Mouse (Mus musculus): ENCODE results near the gene Fam222b.
"Not testable (repeated sequence)": the region's sequence is repeated elsewhere in the genome, so short reads cannot be mapped to it uniquely, and the experiment has no call there.

Gene Fam222b

DNA sequence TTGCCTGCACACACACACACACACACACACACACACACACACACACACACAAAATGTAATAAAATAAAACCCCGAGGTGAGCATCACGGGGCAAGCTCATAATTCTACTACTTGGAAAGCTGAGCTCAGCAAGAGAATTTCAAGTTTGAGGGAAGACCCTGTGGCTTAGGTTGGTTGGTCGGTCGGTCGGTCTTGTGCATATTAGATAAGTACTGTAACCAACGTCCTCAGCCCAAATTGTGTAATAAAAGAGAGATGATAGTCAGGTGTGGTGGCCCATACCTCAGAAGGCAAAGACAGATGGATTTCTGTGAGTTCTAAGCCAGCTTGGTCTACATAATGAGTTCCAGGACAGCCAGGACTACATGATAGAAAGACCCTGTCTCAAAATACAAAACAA lies 39.5 kb downstream of the Fam222b start:
- DNase-seq (ENCODE audit: extremely low read depth, low read depth, low spot score): no peak

DNA sequence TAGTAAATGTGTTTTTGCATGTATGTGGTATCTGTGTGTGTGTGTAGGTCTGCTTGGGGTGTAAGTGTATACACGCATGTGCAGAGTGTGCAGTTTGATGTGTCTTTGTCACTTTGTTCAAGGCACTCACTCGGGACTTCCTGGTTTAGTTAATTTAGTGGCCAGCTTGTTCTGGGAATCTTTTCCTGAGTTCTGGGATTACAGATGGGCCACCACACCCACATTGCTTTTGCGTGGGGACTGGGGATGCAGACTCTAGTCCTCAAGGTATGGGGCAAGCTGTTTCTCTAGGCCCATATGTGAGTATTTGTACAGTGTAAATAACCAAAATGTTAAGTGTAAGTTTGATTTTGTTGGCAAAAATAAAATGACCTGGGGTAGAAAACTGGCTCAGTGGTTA lies 39.9 kb downstream of the Fam222b start:
- no peak for DNase-seq (ENCODE audit: extremely low read depth, low read depth, low spot score)

DNA sequence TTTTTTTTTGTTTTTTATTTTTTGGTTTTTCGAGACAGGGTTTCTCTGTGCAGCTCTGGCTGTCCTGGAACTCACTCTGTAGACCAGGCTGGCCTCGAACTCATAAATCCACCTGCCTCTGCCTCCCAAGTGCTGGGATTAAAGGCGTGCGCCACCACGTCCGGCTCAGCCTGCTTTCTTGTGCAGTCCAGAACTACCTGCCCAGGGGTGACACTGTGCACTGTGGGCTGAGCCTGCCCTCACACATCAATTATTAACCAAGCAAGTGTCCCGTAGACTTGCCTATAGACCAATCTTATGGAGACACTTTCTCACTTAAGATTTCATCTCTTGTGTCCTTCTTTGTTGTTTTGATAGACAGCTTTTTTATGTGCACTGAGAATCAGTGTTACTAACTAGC lies 40.9 kb downstream of the Fam222b start:
- not testable (repeated sequence) for DNase-seq (ENCODE audit: extremely low read depth, low read depth, low spot score)

DNA sequence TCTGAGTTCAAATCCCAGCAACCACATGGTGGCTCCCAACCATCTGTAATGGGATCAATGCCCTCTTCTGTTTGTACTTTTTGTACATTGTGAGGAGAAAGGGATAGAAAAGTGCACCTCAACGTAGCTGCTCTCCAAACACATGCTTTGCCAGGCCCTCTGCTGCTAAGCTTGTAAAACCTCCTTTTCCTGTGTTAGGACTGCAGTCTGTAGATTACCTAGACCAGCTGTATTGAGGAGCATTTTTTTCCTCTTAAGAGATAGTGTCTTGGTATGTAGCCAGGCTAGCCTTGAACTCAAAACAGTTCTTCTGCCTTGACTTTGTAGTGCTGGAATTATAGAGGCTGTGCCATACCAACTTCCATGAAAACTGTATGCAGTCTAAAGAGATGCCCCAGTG lies 41.7 kb downstream of the Fam222b start:
- DNase-seq (ENCODE audit: extremely low read depth, low read depth, low spot score): no peak

DNA sequence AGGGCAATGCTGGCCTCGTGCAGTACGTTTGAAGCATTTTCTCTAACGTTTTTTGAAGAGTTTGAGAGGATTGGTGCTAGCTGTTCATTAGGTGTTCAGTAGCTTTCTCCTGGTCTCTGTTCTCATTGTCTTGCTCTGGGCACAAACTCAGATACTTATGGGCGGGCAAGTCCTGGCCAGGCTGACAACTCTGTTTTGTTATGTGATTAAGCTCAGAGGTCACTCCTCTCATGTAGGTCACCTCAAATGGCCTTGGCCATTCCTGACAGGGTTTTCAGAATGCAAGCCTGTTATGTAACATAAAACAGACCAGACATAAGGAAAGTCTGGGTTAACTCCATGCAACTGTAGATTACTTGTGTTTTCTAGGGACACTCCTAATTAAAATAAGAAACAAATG lies 43.1 kb downstream of the Fam222b start:
- no peak for DNase-seq (ENCODE audit: extremely low read depth, low read depth, low spot score)

DNA sequence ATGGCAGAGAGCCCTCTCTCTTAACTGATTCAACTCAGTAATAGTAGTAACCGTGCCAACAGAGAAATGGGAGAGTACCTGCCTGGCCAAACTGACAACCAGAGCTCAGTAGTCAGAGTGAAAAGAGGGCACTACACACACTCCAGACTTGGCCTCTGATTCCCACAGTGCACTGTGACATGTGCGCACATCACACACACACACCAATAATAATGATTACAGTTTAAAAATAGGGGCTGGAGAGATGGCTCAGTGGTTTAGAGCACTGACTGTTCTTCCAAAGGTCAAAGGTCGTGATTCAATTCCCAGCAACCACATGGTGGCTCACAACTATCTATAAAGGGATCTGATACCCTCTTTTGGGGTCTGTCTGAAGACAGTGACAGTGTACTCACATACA lies 43.6 kb downstream of the Fam222b start:
- no peak for DNase-seq (ENCODE audit: extremely low read depth, low read depth, low spot score)

DNA sequence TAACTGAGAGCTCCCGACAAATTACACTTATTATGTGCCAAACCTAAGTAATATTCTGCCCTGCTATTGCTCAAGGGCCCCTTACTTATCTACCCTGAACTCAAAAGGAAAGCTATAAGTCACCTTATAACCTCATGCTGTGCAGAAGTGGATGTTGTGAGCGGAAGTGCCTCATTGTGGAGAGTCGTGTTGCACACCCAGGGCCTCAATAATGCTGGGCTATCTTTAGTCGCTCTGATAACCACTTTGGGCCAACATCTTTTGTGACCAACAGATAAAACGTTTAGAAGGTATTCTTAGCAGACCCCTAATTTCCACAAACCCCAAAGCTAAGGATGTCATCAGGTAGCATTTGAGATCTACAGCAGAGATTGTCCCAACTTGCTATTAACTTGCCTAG lies 46.2 kb downstream of the Fam222b start:
- DNase-seq (ENCODE audit: extremely low read depth, low read depth, low spot score): no peak

DNA sequence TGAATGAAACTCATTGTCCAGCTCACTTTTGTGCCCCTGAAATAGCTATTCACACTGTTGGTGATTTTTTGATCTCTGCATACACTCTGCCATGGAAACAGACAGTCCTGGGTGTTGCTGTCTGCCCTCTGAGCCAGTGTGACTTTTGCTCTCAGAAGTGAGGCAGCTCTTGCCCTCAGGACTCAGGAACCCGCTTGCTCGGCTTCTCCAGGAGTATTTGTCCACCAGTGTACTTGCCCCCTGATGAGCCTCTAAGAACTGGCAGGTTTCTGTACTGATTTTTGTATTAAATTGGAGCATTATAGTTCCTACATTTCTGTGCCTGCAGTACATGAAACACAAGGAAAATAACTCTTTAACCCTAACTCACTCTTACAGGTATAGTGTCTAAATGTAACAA lies 49.1 kb downstream of the Fam222b start:
- DNase-seq (ENCODE audit: extremely low read depth, low read depth, low spot score): no peak

DNA sequence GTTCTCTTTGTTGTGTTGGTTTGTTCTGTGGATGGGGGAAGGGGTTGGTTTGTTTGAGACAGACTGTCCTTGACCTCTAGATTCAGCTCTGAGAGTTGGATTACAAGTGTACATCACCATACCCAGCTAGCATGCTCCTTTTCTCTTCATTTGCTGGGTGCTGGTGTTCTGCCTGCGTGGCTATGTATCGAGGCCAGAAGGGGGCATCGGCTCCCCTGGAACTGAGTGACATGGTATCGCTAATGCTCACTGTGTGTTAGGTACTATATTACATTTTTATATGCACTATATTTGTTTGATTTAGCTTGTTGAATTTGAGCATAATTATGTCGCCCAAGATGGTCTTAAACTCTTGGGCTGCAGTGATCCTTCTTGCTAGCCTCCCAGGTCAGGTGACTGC lies 51.7 kb downstream of the Fam222b start:
- no peak for DNase-seq (ENCODE audit: extremely low read depth, low read depth, low spot score)

DNA sequence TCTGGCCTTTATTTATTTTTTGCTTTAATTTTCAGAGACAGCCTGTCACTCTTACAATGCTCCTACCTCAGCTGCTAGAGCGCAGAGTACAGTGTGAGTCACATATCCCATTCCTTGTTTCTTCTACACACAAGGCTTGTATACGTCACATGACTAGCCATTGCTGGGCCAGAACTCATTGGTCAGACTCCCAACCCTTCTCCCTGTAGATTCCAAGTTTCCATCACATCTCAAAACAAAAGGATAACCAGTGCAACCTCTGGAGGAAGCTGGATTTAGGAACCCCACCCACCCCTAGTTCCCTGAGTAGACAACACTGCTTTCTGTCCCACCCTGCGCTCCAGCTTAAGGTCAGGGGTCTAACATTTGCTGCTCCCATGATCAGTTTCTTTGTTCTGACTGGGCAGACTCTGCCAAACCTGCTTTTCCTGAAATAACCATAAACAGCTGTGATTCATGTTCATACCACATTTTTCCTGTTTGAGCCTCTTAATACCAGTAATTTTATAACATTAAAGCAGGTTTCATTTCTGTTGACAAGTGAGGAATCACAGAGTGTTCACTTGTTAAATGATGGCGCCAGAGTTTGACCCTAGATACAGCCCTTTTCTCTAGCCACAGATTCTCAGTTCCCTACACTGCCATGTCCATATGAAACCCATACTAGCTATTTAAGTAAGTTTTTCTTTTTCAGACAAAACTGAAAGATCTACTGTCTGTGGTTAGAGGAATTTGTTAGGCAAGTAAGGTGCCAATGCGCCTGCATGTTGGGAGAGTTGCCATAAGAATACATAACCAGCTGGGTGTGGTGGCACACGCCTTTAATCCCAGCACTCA lies 52.5 kb downstream of the Fam222b start:
- DNase-seq (ENCODE audit: extremely low read depth, low read depth, low spot score): no peak

DNA sequence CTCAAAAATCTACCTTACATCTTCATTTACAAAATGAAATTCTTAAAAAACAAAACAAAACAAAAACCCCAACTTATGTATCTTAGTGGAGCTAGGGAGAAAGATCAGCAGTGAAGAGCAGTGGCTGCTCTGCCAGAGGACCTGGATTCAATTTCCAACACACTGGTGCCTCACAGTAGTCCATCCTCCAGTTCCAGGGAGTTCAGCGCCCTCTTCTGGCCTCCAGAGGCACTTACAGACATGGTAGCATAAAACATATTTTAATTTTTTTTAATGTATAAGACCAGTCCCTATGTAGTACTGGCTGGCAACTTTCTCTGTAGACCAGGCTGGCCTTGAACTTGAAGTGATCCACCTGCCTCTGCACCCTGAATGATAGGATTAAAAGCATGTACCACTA lies 56.7 kb downstream of the Fam222b start:
- no peak for DNase-seq (ENCODE audit: extremely low read depth, low read depth, low spot score)

DNA sequence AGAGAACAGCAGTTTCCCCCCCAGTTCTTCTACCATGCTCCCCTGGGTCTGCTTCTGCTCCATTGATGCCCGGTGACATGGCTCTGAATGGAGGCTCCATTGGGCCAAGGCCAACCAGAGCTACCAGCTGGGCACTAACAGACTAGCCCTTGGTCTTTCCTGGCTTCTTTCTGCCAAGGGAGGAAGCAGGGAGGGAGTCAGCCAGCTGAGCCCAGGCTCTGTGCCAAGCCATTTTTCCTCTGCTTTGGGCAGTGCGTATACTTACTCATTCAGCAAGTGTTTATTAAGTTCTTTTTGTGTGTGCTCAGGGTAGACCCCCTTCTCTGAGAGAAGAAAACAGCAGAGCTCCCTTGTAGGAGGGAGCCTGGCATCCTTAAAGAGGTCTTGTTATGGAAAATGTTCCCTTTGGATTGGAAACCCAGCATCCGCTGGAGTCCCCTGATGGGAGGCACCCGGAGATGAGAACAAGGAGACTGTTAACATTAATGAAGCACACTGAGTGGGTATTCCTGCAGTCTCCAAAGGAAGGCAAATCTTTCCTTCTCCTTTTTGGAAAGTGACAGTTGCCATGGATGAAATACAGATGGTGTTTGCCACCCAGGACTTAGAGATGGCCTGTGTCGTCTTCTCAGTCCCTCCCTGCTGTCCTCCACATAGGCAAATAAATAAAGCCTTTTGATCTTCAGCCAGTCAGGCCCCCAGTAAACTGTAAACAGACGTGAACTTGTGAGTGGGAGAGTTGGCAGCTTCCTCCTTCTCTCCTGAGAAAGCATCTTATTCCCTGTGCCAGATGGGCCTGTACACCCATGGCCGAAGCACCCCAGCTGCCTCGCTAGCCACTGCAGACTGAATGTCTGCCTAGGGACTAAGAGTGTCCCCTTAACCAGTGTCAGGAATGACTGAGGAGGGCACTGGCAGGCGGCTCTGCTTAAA lies 58.1 kb downstream of the Fam222b start:
- no peak for DNase-seq (ENCODE audit: extremely low read depth, low read depth, low spot score)

DNA sequence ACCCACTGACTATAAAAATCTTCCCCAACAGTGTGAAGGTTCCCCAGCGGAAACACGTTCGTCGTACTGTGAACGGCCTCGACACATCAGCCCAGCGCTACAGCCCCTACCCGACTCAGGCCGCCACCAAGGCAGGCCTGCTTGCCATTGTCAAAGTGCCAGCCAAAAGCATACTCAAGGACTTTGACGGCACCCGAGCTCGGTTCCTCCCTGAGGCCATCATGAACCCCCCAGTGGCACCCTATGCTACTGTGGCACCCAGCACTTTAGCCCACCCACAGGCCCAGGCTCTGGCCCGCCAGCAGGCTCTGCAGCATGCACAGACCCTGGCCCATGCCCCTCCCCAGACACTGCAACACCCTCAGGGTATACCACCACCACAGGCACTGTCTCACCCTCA lies 59.3 kb downstream of the Fam222b start:
- no peak for DNase-seq (ENCODE audit: extremely low read depth, low read depth, low spot score)

DNA sequence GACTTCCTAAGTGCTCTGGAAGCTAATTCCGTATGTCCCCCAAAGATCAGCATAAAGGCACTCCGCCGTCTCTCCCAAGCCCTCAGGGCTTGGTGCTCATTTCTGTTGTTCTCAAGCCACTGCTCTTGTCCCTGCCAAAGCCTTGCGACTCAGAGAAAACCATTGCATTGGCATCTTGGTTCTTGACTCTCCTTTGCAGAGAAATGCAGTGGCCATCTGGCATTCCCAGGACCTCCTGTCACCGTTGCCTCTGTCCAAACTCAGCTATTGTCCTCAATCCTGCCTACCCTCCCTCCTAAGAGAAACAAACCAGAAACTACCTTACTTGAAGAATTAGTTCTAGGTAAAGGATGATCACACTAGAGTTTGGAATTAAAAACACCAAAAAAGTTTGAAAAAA lies 61.2 kb downstream of the Fam222b start:
- no peak for DNase-seq (ENCODE audit: extremely low read depth, low read depth, low spot score)

DNA sequence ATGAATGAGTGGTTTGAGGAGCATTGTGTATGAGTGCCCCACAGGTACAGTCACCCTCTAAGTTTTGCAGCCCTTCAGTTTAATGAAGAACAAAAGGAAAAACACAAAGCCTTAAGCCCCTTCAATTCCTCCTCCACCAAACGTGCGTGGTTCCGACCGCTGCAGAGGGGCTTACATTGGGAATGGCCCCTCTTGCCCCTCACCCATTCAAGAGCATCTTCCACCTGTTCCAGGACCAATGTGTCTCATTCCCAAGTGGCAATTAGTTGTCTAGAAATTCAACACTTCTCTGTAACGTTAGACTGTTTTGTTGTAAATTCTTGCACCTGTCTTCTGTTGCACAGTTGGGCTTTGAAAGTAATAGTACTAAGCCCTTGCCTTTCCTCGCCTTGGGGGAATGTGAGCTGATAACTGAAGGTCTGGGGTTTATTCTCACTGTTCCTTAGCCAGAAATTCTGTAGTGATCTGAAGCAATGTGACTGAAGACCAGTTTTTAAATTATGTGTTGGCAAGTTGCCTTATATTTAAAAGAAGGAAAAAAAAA lies 61.8 kb downstream of the Fam222b start:
- DNase-seq (ENCODE audit: extremely low read depth, low read depth, low spot score): no peak

DNA sequence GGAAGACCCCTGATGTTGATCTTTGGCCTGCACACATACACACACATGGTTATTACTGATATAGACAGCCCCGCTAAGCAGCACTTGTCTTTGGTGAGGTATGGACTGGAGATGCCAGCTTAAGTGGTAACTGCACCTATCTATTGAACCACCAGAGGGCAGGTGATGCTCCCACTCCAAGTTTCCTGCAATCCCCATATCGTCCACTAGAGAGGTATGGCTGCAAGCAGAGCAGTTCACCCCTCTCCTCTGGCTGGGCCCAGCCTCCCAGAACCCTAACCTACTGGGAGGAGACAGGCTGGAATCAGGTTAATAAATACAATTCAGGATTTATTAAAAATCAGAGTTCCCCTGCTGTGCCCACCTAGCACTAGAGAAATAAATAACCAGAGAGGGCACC lies 64.6 kb downstream of the Fam222b start:
- DNase-seq (ENCODE audit: extremely low read depth, low read depth, low spot score): no peak

DNA sequence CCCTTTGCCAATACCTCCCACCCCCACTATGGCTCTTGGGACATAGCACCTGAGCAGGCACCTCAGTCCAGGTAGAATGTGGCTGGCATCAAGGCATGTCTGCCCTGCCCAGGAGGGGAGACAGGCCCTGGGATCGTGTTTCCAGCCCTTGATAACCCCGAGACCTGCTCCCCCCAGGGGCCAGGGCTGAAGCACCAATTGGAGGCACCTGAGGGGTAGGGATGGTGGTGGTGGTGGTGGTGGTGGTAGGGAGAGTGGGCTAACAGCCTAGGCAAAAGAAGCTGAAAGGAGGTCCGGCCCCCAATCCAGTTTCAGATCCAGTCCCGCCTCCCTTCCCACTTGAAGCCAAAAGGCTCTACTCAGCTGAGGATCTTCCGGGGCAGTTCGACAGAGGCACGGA lies 65.1 kb downstream of the Fam222b start:
- DNase-seq (ENCODE audit: extremely low read depth, low read depth, low spot score): no peak

DNA sequence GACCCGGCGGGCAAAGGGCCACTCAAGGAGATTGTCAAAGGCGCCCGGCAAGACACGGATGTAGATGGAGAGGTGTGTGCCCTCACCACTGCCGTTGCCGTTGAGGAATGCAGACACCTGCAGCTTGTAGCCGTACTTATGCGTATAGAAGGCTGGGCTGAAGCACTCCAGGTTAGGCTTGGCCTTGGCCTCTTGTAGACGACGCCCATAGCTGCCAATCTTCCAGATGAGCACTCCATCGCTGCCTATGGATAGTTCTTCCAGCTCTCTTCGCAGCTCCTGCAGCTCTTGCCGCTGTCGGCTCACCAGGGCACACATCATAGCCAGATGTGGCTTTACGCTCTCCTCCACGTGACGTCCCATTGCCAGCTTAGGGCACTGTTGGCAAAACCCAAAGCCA lies 65.7 kb downstream of the Fam222b start:
- no peak for DNase-seq (ENCODE audit: extremely low read depth, low read depth, low spot score)

DNA sequence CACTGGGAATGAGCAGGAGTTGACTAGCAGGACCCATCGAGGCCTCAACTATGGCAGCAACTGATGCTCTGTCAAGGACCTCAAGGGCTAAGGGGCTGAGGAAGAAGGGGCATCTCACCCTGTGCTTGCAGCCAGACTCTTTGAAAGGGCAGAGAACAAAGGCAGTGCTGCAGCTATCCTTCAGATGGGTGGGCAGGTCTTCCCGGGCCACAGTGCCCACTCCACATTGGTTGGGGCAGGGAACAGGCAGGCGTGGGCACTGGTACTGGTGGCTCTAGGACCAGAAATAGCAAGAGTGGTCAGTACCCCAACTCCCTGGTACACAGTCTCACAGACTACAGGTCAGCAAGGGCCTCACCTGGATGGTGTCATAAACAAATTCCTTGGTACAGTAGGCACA lies 66.2 kb downstream of the Fam222b start:
- no peak for DNase-seq (ENCODE audit: extremely low read depth, low read depth, low spot score)

DNA sequence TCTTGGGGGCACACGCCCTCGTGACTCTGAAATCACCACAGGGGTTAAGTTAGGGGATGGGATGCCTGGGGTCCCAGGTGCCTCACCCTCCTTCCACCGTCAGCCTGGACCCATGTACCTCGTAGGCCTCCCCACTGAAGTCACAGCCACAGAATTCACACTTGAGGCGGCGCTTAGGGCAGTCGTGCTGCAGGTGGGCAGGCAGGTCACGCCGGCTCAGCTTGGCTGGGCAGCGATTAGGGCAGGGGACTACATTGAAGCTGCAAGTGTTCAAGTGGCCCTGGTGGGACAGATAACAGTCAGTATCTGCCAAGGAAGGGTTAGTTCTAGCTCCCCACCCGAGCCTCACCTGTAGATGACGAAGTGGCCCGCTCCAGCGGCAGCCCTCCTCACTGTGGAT lies 66.7 kb downstream of the Fam222b start:
- DNase-seq (ENCODE audit: extremely low read depth, low read depth, low spot score): no peak

DNA sequence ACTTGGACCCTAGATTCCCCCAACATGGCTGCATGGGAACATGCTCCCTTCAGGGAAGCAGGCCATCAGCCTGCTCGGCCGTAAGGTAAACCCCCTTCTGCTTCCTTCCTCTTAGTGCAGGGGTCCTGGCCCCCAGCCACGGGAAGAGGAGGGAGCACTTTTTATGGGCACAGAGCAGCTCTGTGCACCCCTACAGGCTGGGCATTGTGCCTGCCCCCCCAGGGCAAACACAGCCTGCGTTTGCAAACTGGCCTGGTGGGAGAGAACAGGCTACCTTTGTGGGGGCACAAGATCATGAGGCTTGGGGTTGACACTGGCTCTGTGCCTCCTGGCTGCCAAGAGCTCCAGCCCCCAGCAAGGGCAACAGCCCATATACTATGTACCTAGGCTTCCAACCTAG lies 67.5 kb downstream of the Fam222b start:
- DNase-seq (ENCODE audit: extremely low read depth, low read depth, low spot score): no peak

DNA sequence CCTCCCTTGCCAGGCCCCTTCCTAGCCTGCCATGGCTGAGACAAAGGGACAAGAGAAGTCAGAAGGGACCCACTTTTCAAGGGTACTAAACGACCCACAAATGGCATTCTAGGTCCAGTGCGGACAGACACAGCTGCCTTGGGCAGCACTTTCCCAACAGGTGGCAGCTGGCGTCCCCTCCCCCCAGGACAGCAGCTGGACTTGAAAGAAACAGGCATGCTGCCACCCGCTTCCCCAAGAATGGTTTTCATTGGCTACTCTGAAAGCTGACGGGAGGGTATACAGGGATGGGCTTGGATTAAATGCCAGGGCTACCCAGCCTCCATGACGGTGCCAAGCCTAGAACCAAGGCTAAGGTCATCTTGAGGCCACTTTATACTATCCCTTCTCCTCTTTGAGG lies 68.0 kb downstream of the Fam222b start:
- no peak for DNase-seq (ENCODE audit: extremely low read depth, low read depth, low spot score)
